Mouse (Mus musculus): ENCODE results near the gene Slc34a1. TPM values are rescaled to one million over a fixed set of nuclear protein-coding genes. Genes with fewer than 3 reads are reported as not detected.

Gene Slc34a1
- polyA plus RNA-seq, 1 experiment from 2014 or later = not detected

GRCm38 (mm10) chr13:55407341-55407740 is 9.4 kb downstream of the Slc34a1 start:
- Histone ChIP-seq H3K27me3 (replicated peaks) (no peaks in the 10 kb centered on the region), H3K36me3 (replicated peaks) (no peaks in the 10 kb centered on the region), H3K27ac (no peak overlapping the region), H3K4me3 (no peak overlapping the region), H3K9ac (no peak overlapping the region), H3K4me1 (peaks cover 12% of the 10 kb centered on the region), H3K4me2 (no peak overlapping the region), H3K9me3 (no peaks in the 10 kb centered on the region)
- no peak for ATAC-seq (replicated peaks)
- 90% methylated on average over 4 of the region's 4 CpGs for WGBS

DNA sequence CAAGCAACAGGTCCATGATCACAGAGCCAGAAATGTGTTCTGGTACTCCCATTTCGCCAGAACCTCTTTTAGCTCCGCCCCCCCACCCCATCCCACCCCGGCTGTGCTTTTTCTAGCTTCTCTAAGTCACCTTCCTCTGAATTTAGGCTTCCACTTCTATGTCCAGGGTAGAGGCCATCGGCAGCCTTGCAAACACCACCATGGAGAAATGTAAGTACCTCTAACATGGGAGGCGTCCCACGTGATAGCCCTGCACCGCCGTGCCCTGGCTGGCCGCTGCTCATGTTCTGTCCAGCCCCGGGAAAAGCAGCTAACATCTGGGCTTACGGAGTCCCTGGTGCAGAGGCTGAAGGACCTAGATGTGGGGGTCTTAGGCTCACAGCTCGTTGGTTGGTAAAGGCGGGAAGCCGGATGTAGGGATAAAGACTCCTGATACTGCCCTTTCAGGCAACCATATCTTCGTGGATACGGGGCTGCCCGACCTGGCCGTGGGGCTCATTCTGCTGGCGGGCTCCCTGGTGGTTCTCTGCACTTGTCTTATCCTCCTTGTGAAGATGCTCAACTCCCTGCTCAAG is 10.6 kb downstream of the Slc34a1 start:
- ATAC-seq (replicated peaks) = no peak
- no peak overlapping the region for H3K4me2 ChIP-seq
- no peaks in the 10 kb centered on the region for H3K36me3 ChIP-seq (replicated peaks)
- peaks cover 12% of the 10 kb centered on the region for H3K4me1 ChIP-seq
- H3K27ac ChIP-seq = no peak overlapping the region
- no peaks in the 10 kb centered on the region for H3K9me3 ChIP-seq
- H3K9ac ChIP-seq = no peak overlapping the region
- WGBS = 90% methylated on average over 19 of the region's 19 CpGs
- no peak overlapping the region for H3K4me3 ChIP-seq
- no peaks in the 10 kb centered on the region for H3K27me3 ChIP-seq (replicated peaks)

DNA sequence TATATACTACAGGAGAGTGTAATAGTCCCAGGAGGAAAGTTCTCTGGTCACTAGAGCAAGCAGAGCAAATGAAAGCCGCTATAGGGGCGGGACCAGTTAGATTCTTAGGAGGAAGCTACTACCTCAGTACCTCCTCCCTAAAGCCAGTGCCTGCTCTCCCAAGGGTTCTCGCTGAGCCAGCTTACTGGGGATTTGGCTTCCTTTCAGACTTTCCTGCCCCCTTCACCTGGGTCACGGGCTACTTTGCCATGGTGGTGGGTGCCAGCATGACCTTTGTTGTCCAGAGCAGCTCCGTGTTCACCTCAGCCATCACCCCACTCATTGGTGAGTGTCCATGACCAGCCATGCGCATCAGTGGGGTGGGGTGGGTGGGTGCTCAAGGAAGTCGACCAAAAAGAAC is 13.8 kb downstream of the Slc34a1 start:
- Histone ChIP-seq H3K4me3 (no peak overlapping the region), H3K4me2 (no peak overlapping the region), H3K9me3 (no peaks in the 10 kb centered on the region), H3K9ac (no peak overlapping the region), H3K4me1 (peaks cover 5% of the 10 kb centered on the region; the same call in 1 of the 2 replicates), H3K27me3 (replicated peaks) (no peaks in the 10 kb centered on the region), H3K36me3 (replicated peaks) (no peaks in the 10 kb centered on the region), H3K27ac (no peak overlapping the region)
- 66% methylated on average over 7 of the region's 7 CpGs for WGBS
- ATAC-seq (replicated peaks) = no peak

DNA sequence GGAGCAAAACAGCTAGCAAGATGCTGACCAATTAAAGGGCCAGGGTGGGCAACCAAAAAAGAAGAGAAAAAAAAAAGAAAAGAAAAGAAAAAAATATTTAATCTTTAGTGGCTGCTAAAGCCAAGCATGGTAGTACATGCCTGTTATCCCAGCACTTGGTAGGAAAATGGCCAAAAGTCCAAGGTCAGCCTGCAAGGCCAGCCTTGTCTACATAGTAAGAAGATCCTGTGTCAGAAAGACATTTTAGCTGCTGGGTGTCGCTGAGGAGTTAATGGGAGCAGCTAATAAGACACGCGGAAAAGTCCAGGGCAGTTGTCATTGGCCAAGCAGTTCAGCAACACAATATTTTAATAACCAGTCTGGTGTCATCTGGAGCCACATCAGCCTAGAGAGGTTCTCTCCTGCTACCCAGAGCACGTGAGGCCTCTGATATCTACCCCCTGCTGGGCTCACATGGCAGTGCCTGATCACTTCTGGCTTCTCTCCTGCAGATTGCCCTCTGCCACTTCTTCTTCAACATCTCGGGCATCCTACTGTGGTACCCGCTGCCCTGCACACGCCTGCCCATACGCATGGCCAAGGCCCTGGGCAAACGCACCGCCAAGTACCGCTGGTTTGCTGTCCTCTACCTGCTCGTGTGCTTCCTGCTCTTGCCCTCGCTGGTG is 14.8 kb downstream of the Slc34a1 start:
- 80% methylated on average over 13 of the region's 13 CpGs for WGBS

GRCm38 (mm10) chr13:55413333-55413732 is 15.3 kb downstream of the Slc34a1 start:
- Histone ChIP-seq H3K27ac (no peak overlapping the region), H3K4me3 (no peak overlapping the region), H3K36me3 (replicated peaks) (no peaks in the 10 kb centered on the region), H3K4me2 (no peak overlapping the region), H3K27me3 (replicated peaks) (peaks cover 7% of the 10 kb centered on the region; the same call in 1 of the 2 replicates), H3K4me1 (peaks cover 10% of the 10 kb centered on the region), H3K9me3 (no peaks in the 10 kb centered on the region), H3K9ac (no peak overlapping the region)
- 82% methylated on average over 12 of the region's 12 CpGs for WGBS
- no peak for ATAC-seq (replicated peaks)

More for the DNA sequence above, 14.8 kb downstream of the Slc34a1 start:
- H3K27me3 ChIP-seq (replicated peaks) = peaks cover 5% of the 10 kb centered on the region; the same call in 1 of the 2 replicates
- H3K4me3 ChIP-seq = no peak overlapping the region
- H3K36me3 ChIP-seq (replicated peaks) = no peaks in the 10 kb centered on the region
- no peak overlapping the region for H3K9ac ChIP-seq
- no peak for ATAC-seq (replicated peaks)
- H3K9me3 ChIP-seq = no peaks in the 10 kb centered on the region
- no peak overlapping the region for H3K4me2 ChIP-seq
- H3K4me1 ChIP-seq = peaks cover 5% of the 10 kb centered on the region; the same call in 1 of the 2 replicates
- H3K27ac ChIP-seq = no peak overlapping the region

DNA sequence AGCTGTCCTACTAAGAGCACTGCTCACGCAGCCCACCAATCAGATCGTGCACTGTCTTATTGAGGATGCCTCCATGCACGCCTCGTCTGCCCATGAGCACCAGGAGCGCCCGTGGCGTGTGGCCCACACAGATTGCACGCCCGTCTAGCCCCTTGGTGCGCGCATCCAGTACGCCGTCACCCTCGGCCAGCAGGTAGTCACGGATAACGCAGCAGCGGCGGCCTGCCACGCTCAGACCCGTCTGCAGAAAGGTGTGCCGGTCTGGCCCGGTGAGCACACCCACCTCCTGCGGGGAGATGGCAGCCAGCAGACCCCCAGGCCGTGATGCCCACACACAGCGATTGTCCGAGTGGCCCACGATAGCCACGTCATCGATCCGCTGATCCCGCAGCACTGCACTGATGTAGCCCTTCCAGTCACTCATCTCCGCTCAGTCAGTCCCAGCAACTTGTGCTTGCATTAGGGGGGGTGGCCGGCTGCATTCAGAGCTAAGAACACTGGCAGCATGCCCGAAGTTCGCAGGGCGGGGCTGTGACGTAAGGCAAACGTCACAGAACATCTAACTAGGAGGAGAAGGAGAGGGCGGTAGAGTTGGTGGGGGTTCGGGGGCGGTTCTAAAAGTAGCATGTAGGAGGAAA is 16.9 kb downstream of the Slc34a1 start, which contains the start of gene Pfn3:
Gene Pfn3, minus strand, starts transcription at position 490 of the 638 bp plus-strand sequence.
- Histone ChIP-seq H3K27me3 (replicated peaks) (peaks cover 21% of the 10 kb centered on the region), H3K27ac (no peak within 1 kb of the TSS), H3K4me3 (peak within 1 kb of the TSS; percentile 39), H3K9me3 (no peaks in the 10 kb centered on the region), H3K4me1 (peaks cover 10% of the 10 kb centered on the region), H3K4me2 (peak within 1 kb of the TSS; percentile 60), H3K9ac (peak within 1 kb of the TSS; percentile 33), H3K36me3 (replicated peaks) (no peaks in the 10 kb centered on the region)
- WGBS = 11% methylated on average over 41 of the region's 41 CpGs
- peak; percentile 67 for ATAC-seq (replicated peaks)

GRCm38 (mm10) chr13:55418004-55418403 is 20.0 kb downstream of the Slc34a1 start:
- peak overlapping the region; percentile 34 for H3K4me2 ChIP-seq
- no peak overlapping the region; the same call in 1 of the 2 replicates for H3K9ac ChIP-seq
- no peaks in the 10 kb centered on the region for H3K36me3 ChIP-seq (replicated peaks)
- peak; percentile 73; the same call in 1 of the 2 replicates for ATAC-seq (replicated peaks)
- 0 out of 2 replicates have a peak overlapping the region, but pooled peaks have one; percentile 4 for H3K4me3 ChIP-seq
- no peaks in the 10 kb centered on the region for H3K9me3 ChIP-seq
- 11% methylated on average over 12 of the region's 12 CpGs for WGBS
- peaks cover 20% of the 10 kb centered on the region for H3K4me1 ChIP-seq
- H3K27ac ChIP-seq = no peak overlapping the region
- H3K27me3 ChIP-seq (replicated peaks) = peaks cover 46% of the 10 kb centered on the region

- 88% methylated on average over 5 of the region's 5 CpGs for WGBS
- ATAC-seq (replicated peaks) = no peak
- Histone ChIP-seq H3K9me3 (no peaks in the 10 kb centered on the region), H3K4me3 (no peak overlapping the region), H3K27me3 (replicated peaks) (peaks cover 46% of the 10 kb centered on the region), H3K9ac (no peak overlapping the region), H3K36me3 (replicated peaks) (no peaks in the 10 kb centered on the region), H3K27ac (no peak overlapping the region), H3K4me1 (peaks cover 20% of the 10 kb centered on the region), H3K4me2 (no peak overlapping the region)
Observed at GRCm38 (mm10) chr13:55419142-55419541, 21.2 kb downstream of the Slc34a1 start.

- H3K4me1 ChIP-seq = peaks cover 15% of the 10 kb centered on the region
- H3K27ac ChIP-seq = no peak overlapping the region
- ATAC-seq (replicated peaks) = no peak; the same call in 1 of the 2 replicates
- WGBS = 32% methylated on average over 51 of the region's 51 CpGs
- H3K4me2 ChIP-seq = peak overlapping the region; percentile 48
- H3K4me3 ChIP-seq = no peak overlapping the region
- H3K9ac ChIP-seq = no peak overlapping the region
- no peaks in the 10 kb centered on the region for H3K9me3 ChIP-seq
- no peaks in the 10 kb centered on the region for H3K36me3 ChIP-seq (replicated peaks)
- H3K27me3 ChIP-seq (replicated peaks) = peaks cover 46% of the 10 kb centered on the region
Observed at GRCm38 (mm10) chr13:55420018-55420932, 22.3 kb downstream of the Slc34a1 start.

DNA sequence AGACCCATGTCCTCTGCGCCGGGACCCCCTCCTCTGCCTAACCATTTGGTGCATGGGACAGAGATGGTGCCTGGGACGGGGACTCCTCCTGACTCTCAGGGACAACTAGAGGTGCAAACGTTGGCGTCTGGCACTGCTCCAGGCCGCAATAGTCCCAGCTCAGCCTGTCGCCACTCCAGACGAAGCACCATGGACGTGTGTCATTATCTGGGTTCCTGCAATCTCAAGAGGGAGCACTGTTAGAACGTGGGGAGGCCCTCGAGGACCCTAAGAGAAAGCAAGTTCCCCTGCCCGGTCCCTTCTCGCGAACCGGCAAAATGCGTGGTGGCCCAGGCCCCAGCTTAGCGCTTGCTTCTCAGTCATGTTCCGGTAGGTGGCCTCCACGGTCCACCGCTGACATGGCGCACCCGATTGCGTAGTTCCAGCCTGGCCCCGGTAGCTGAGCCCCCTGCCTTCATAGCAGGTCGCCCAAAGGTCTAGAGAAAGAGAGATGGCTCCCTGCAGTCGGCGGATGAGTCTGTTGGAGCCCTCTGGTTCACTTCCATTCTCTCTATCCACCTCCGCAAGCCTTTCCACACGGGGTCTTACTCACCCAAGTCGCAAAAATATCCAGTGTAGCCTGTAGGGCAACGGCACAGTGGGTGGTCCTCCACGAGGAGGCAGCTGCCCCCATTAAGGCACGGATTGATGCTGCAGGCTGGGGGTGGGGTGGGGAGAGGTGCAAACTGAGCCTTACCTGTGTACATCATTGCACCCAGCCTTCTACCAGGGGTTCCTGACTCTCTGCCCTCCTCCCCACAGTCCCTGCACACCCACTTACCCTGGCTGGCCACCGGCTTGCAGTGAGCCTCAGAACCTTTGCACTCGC is 23.2 kb downstream of the Slc34a1 start:
- Histone ChIP-seq H3K9ac (0 out of 2 replicates have a peak overlapping the region, but pooled peaks have one; percentile 8), H3K27ac (no peak overlapping the region), H3K4me1 (peaks cover 15% of the 10 kb centered on the region), H3K4me3 (peak overlapping the region; percentile 19), H3K36me3 (replicated peaks) (no peaks in the 10 kb centered on the region), H3K27me3 (replicated peaks) (peaks cover 46% of the 10 kb centered on the region), H3K4me2 (peak overlapping the region; percentile 48), H3K9me3 (no peaks in the 10 kb centered on the region)
- 16% methylated on average over 35 of the region's 35 CpGs for WGBS
- peak; percentile 78 for ATAC-seq (replicated peaks)

DNA sequence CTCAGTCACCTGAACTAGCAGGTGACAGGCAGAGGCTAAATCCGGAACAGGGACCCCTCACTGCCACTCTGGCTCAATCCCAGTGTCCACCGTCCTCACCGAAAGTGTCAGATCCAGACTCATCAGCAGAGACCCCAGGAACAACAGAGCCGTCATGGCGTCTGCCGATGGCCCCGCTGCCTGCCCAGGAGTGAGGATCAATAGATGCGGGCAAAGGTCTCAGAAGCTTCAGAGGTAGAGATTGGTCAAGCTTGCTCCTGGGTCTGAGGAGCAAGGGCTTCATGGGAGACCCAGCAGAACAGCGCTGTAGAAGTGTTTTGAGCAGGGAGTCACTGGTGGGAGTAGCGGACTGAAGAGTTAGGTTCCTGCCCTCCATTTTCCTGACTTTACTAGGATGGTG is 28.6 kb downstream of the Slc34a1 start, which contains the start of gene F12:
Gene F12, minus strand, starts transcription at position 181 of the 400 bp plus-strand sequence.
- ATAC-seq (replicated peaks) = no peak
- WGBS = 90% methylated on average over 10 of the region's 10 CpGs
- no peak within 1 kb of the TSS for H3K4me3 ChIP-seq
- H3K4me1 ChIP-seq = no peaks in the 10 kb centered on the region
- H3K9me3 ChIP-seq = no peaks in the 10 kb centered on the region
- no peak within 1 kb of the TSS for H3K27ac ChIP-seq
- peaks cover 7% of the 10 kb centered on the region; the same call in 1 of the 2 replicates for H3K27me3 ChIP-seq (replicated peaks)
- H3K4me2 ChIP-seq = no peak within 1 kb of the TSS
- H3K36me3 ChIP-seq (replicated peaks) = no peaks in the 10 kb centered on the region
- no peak within 1 kb of the TSS for H3K9ac ChIP-seq
